Mouse (Mus musculus) embryonic facial prominence, embryonic 10.5 days (tissue): ENCODE results near the gene Ctse. TPM values are rescaled to one million over a fixed set of nuclear protein-coding genes. Genes with fewer than 3 reads are reported as not detected.
"Not testable (repeated sequence)": the region's sequence is repeated elsewhere in the genome, so short reads cannot be mapped to it uniquely, and the experiment has no call there.

Experiments
- DNase-seq: peaks from one replicate; pipeline ENCODE4 v3.0.0-alpha.2; 2017; ENCODE audit warnings: low spot score
- H3K27ac ChIP-seq: fragments of 300-500 bp; sonication (generic); replicated peaks from 2 replicates; pipeline ENCODE4 v1.5.1; 2016; ENCODE audit warnings: mild to moderate bottlenecking
- H3K27me3 ChIP-seq: fragments of 300-500 bp; sonication (generic); replicated peaks from 2 replicates; pipeline ENCODE4 v1.6.1; 2016; ENCODE audit warnings: low read depth, mild to moderate bottlenecking; ENCODE audit not compliant: poor library complexity, severe bottlenecking
- H3K36me3 ChIP-seq: fragments of 300-500 bp; sonication (generic); replicated peaks from 2 replicates; pipeline ENCODE4 v1.6.1; 2016; ENCODE audit warnings: mild to moderate bottlenecking, moderate library complexity
- H3K4me1 ChIP-seq: fragments of 300-500 bp; sonication (generic); 2 replicates; pipeline ENCODE4 v1.6.1; 2016
- H3K4me3 ChIP-seq: fragments of 300-500 bp; sonication (generic); 2 replicates; pipeline ENCODE4 v1.5.1; 2016; ENCODE audit warnings: mild to moderate bottlenecking, moderate library complexity
- H3K9me3 ChIP-seq: fragments of 300-500 bp; sonication (generic); 2 replicates; pipeline ENCODE4 v1.6.1; 2016; ENCODE audit warnings: mild to moderate bottlenecking
- WGBS: fragments of 180-500 bp; shearing (Covaris S2); methylation state at CpG from one replicate; pipeline ENCODE4 v1.1.7; 2016; 5-methylcytosine and 5-hydroxymethylcytosine counted together
- polyA plus RNA-seq: library from polyadenylated mRNA; unstranded; fragments of >200 nt; fragmentation: Nextera tagmentation; extraction: Ambion mirVana; gene quantifications from 2 replicates; pipeline ENCODE4 v1.2.1, GENCODE M21; 2016

The Ctse gene
- polyA plus RNA-seq, 1 experiment from 2014 or later = not detected

GRCm38 (mm10) chr1:131624175-131624835 is 13.8 kb upstream of the Ctse start:
- DNase-seq = peak; percentile 25
- Histone ChIP-seq H3K9me3 (no peaks in the 10 kb centered on the region), H3K4me3 (no peak overlapping the region), H3K36me3 (no peaks in the 10 kb centered on the region), H3K4me1 (peaks cover 10% of the 10 kb centered on the region), H3K27me3 (no peaks in the 10 kb centered on the region), H3K27ac (no peak overlapping the region)
- 61% methylated on average over 3 of the region's 3 CpGs for WGBS

GRCm38 (mm10) chr1:131626200-131626599 is 11.9 kb upstream of the Ctse start:
- H3K9me3 ChIP-seq = no peaks in the 10 kb centered on the region
- WGBS = 90% methylated on average over 6 of the region's 6 CpGs
- H3K4me3 ChIP-seq = no peak overlapping the region
- DNase-seq = no peak
- no peaks in the 10 kb centered on the region for H3K27me3 ChIP-seq
- peaks cover 4% of the 10 kb centered on the region; the same call in 1 of the 2 replicates for H3K4me1 ChIP-seq
- H3K36me3 ChIP-seq = no peaks in the 10 kb centered on the region
- no peak overlapping the region for H3K27ac ChIP-seq

- H3K4me3 ChIP-seq = not testable (repeated sequence)
- WGBS = 86% methylated on average over 6 of the region's 6 CpGs
Observed at GRCm38 (mm10) chr1:131632216-131632615, 5.9 kb upstream of the Ctse start.

GRCm38 (mm10) chr1:131634495-131634894 is 3.6 kb upstream of the Ctse start:
- DNase-seq = no peak
- H3K27me3 ChIP-seq = no peaks in the 10 kb centered on the region
- no peaks in the 10 kb centered on the region for H3K36me3 ChIP-seq
- H3K4me1 ChIP-seq = no peaks in the 10 kb centered on the region
- H3K27ac ChIP-seq = no peak overlapping the region
- H3K9me3 ChIP-seq = no peaks in the 10 kb centered on the region
- no peak overlapping the region for H3K4me3 ChIP-seq

More at GRCm38 (mm10) chr1:131632216-131632615, 5.9 kb upstream of the Ctse start:
- not testable (repeated sequence) for H3K27me3 ChIP-seq, H3K36me3 ChIP-seq, DNase-seq, H3K4me1 ChIP-seq, H3K27ac ChIP-seq, H3K9me3 ChIP-seq

- WGBS = 92% methylated on average over 9 of the region's 9 CpGs
- Histone ChIP-seq H3K9me3 (no peaks in the 10 kb centered on the region), H3K36me3 (no peaks in the 10 kb centered on the region), H3K27ac (no peak overlapping the region), H3K4me3 (no peak overlapping the region), H3K4me1 (no peaks in the 10 kb centered on the region), H3K27me3 (no peaks in the 10 kb centered on the region)
- peak; percentile 1 for DNase-seq
Observed at GRCm38 (mm10) chr1:131638541-131639421, 675 bp downstream of the Ctse start.

- WGBS = 84% methylated on average over 4 of the region's 4 CpGs
- no peaks in the 10 kb centered on the region for H3K27me3 ChIP-seq
Observed at GRCm38 (mm10) chr1:131640062-131640461, 2.0 kb downstream of the Ctse start.

GRCm38 (mm10) chr1:131641565-131641964 is 3.5 kb downstream of the Ctse start:
- H3K36me3 ChIP-seq = no peaks in the 10 kb centered on the region
- H3K9me3 ChIP-seq = no peaks in the 10 kb centered on the region
- no peak for DNase-seq
- H3K4me3 ChIP-seq = no peak overlapping the region
- no peak overlapping the region for H3K27ac ChIP-seq
- WGBS = 94% methylated on average over 13 of the region's 13 CpGs
- H3K27me3 ChIP-seq = no peaks in the 10 kb centered on the region
- H3K4me1 ChIP-seq = no peaks in the 10 kb centered on the region

More at GRCm38 (mm10) chr1:131640062-131640461, 2.0 kb downstream of the Ctse start:
- no peak overlapping the region for H3K4me3 ChIP-seq
- no peaks in the 10 kb centered on the region for H3K36me3 ChIP-seq
- no peak overlapping the region for H3K27ac ChIP-seq
- H3K9me3 ChIP-seq = no peaks in the 10 kb centered on the region
- no peaks in the 10 kb centered on the region for H3K4me1 ChIP-seq
- DNase-seq = peak; percentile 2

- Histone ChIP-seq H3K9me3 (no peaks in the 10 kb centered on the region), H3K36me3 (no peaks in the 10 kb centered on the region), H3K27me3 (no peaks in the 10 kb centered on the region), H3K4me1 (no peaks in the 10 kb centered on the region), H3K27ac (no peak overlapping the region), H3K4me3 (no peak overlapping the region)
- no peak for DNase-seq
- 93% methylated on average over 2 of the region's 2 CpGs for WGBS
Observed at GRCm38 (mm10) chr1:131642251-131642650, 4.1 kb downstream of the Ctse start.

GRCm38 (mm10) chr1:131652670-131653443 is 14.8 kb downstream of the Ctse start:
- H3K27ac ChIP-seq = no peak overlapping the region
- H3K27me3 ChIP-seq = no peaks in the 10 kb centered on the region
- DNase-seq = no peak
- no peak overlapping the region for H3K4me3 ChIP-seq
- no peaks in the 10 kb centered on the region for H3K36me3 ChIP-seq
- H3K4me1 ChIP-seq = peaks cover 7% of the 10 kb centered on the region
- WGBS = 83% methylated on average over 12 of the region's 12 CpGs
- no peaks in the 10 kb centered on the region for H3K9me3 ChIP-seq

- no peak for DNase-seq
- Histone ChIP-seq H3K27me3 (no peaks in the 10 kb centered on the region), H3K27ac (no peak overlapping the region), H3K4me1 (peaks cover 9% of the 10 kb centered on the region), H3K36me3 (no peaks in the 10 kb centered on the region), H3K9me3 (no peaks in the 10 kb centered on the region), H3K4me3 (no peak overlapping the region)
- WGBS = 87% methylated on average over 6 of the region's 6 CpGs
Observed at GRCm38 (mm10) chr1:131655601-131656000, 17.5 kb downstream of the Ctse start.

GRCm38 (mm10) chr1:131657945-131658354 is 19.8 kb downstream of the Ctse start:
- no peaks in the 10 kb centered on the region for H3K9me3 ChIP-seq
- H3K27ac ChIP-seq = peak overlapping the region; percentile 85
- H3K4me3 ChIP-seq = peak overlapping the region; percentile 41
- H3K27me3 ChIP-seq = no peaks in the 10 kb centered on the region
- peak; percentile 93 for DNase-seq
- under 1% methylated on average over 11 of the region's 11 CpGs for WGBS
- peaks cover 9% of the 10 kb centered on the region for H3K4me1 ChIP-seq
- no peaks in the 10 kb centered on the region for H3K36me3 ChIP-seq

GRCm38 (mm10) chr1:131659512-131660085 is 21.5 kb downstream of the Ctse start:
- Histone ChIP-seq H3K4me1 (peaks cover 9% of the 10 kb centered on the region), H3K27ac (no peak overlapping the region), H3K36me3 (no peaks in the 10 kb centered on the region), H3K4me3 (no peak overlapping the region), H3K27me3 (no peaks in the 10 kb centered on the region), H3K9me3 (no peaks in the 10 kb centered on the region)
- 78% methylated on average over 5 of the region's 5 CpGs for WGBS
- no peak for DNase-seq
